In genomic region chr16:23232691-23233090, GRCm38 (mm10) we compare ENCODE assay signal across 14 mouse cellular contexts. TPM values are rescaled to one million over a fixed set of nuclear protein-coding genes. Genes with fewer than 3 reads are reported as not detected.
DNase-seq lines count a peak whose midpoint lies in the region; ATAC-seq and TF ChIP-seq lines count a peak whose summit lies in the region.
"Had no signal": no experiment of that assay in that cellular context is flagged by ENCODE, and none has a peak within 500 bp of the region (broad histone marks: within the 10 kb centered on the region; RNA-seq: fewer than 3 reads in every experiment).

No protein-coding gene starts in this region.

- H3K4me3 ChIP-seq in kidney, embryonic 15.5 days (replicated peaks): no peak overlapping the region
- H3K4me3 ChIP-seq in kidney, embryonic 14.5 days (ENCODE audit: low read length): no peak overlapping the region
- H3K4me3 ChIP-seq in CH12.LX (replicated peaks in 1 of 3; ENCODE audit: low read depth in 2 of 3, low read length in 2 of 3, poor library complexity in 1 of 3): no peak overlapping the region
- H3K4me3 ChIP-seq: embryonic facial prominence, embryonic 12.5 days; liver, embryonic 15.5 days had no signal

- WGBS in kidney, embryonic 15.5 days: 42% methylated on average over 7 of the region's 7 CpGs
- WGBS in kidney, embryonic 14.5 days: 43% methylated on average over 7 of the region's 7 CpGs

- dilution Hi-C loops in CH12.LX (cut with MboI; ENCODE audit: extremely low pct_ligation_motif_present, extremely low pct_unique_long_range_greater_than_20kb, low sequenced_read_pairs): no loop called here

- peak overlapping the region; percentile 37; the same call in 1 of the 2 replicates for H3K27ac ChIP-seq in kidney, embryonic 15.5 days
- no peak overlapping the region for H3K27ac ChIP-seq in kidney, embryonic 14.5 days (ENCODE audit: low read depth, low read length)
- no peak overlapping the region for H3K27ac ChIP-seq in CH12.LX (ENCODE audit: insufficient read depth, low read depth)
- H3K27ac ChIP-seq: embryonic facial prominence, embryonic 12.5 days; liver, embryonic 15.5 days had no signal

- no peaks in the 10 kb centered on the region for H3K27me3 ChIP-seq in kidney, embryonic 15.5 days
- H3K27me3 ChIP-seq in kidney, embryonic 14.5 days (ENCODE audit: control insufficient read depth, insufficient read depth, low read length): no peaks in the 10 kb centered on the region
- no peaks in the 10 kb centered on the region for H3K27me3 ChIP-seq in CH12.LX (replicated peaks)
- H3K27me3 ChIP-seq: embryonic facial prominence, embryonic 12.5 days had no signal

- TF ChIP-seq POLR2A in CH12.LX (IDR thresholded peaks at IDR 0.05; ENCODE audit: low read depth, low read length): no peak

- H3K9ac ChIP-seq in kidney, embryonic 15.5 days: no peak overlapping the region
- no peak overlapping the region for H3K9ac ChIP-seq in kidney, embryonic 14.5 days (ENCODE audit: low read depth, low read length)
- no peak overlapping the region for H3K9ac ChIP-seq in CH12.LX (ENCODE audit: insufficient read depth, low read depth)
- H3K9ac ChIP-seq: embryonic facial prominence, embryonic 12.5 days; liver, embryonic 15.5 days had no signal

- TF ChIP-seq CTCF in CH12.LX (conservative IDR thresholded peaks at IDR 0.05 in 1 of 2, IDR thresholded peaks at IDR 0.05 in 1 of 2; ENCODE audit: low read depth in 2 of 2, low read length in 2 of 2): no peak

- H3K36me3 ChIP-seq in kidney, embryonic 15.5 days: no peaks in the 10 kb centered on the region
- H3K36me3 ChIP-seq in kidney, embryonic 14.5 days (ENCODE audit: control insufficient read depth, insufficient read depth, low read length): no peaks in the 10 kb centered on the region
- peaks cover 0 to 30% of the 10 kb centered on the region in 2 experiments for H3K36me3 ChIP-seq in CH12.LX (replicated peaks in 1 of 2; ENCODE audit: control insufficient read depth in 1 of 2, insufficient read depth in 1 of 2, low read length in 1 of 2)
- H3K36me3 ChIP-seq: liver, embryonic 15.5 days had no signal

- no peak for DNase-seq in CH12.LX (ENCODE audit: extremely low read depth)
- peak; percentile 67 for DNase-seq in adrenal gland, postnatal 14 days
- peak; percentile 55 for DNase-seq in lung, postnatal 10 days
- no peak for DNase-seq in right cerebral cortex, adult 18-20 months
- DNase-seq: cerebellum, adult 9-10 months; kidney, postnatal 10 days; retina, postnatal 1 day had no signal

- TF ChIP-seq RAD21 in CH12.LX (IDR thresholded peaks at IDR 0.05; ENCODE audit: low read depth, low read length): no peak

- in situ Hi-C loops in CH12.LX (cut with MboI; ENCODE audit: low pct_ligation_motif_present, low pct_unique_long_range_greater_than_20kb, low sequenced_read_pairs): no loop called here

- no peaks in the 10 kb centered on the region for H3K9me3 ChIP-seq in kidney, embryonic 15.5 days (replicated peaks)
- H3K9me3 ChIP-seq in kidney, embryonic 14.5 days (ENCODE audit: control insufficient read depth, low read length): no peaks in the 10 kb centered on the region
- H3K9me3 ChIP-seq in CH12.LX (replicated peaks; ENCODE audit: low read length): no peaks in the 10 kb centered on the region
- H3K9me3 ChIP-seq: embryonic facial prominence, embryonic 12.5 days; liver, embryonic 15.5 days had no signal

- H3K79me2 ChIP-seq in CH12.LX (replicated peaks; ENCODE audit: control insufficient read depth, extremely low read depth, insufficient read depth, poor library complexity, severe bottlenecking): no peaks in the 10 kb centered on the region

- TF ChIP-seq EP300 in CH12.LX (IDR thresholded peaks at IDR 0.05; ENCODE audit: low read length): peak; percentile 76

- H3K4me1 ChIP-seq in kidney, embryonic 15.5 days: peaks cover 68% of the 10 kb centered on the region
- H3K4me1 ChIP-seq in kidney, embryonic 14.5 days (ENCODE audit: control insufficient read depth, insufficient read depth, low read length): peaks cover 58% of the 10 kb centered on the region
- H3K4me1 ChIP-seq in CH12.LX (ENCODE audit: control insufficient read depth in 1 of 2, insufficient read depth in 2 of 2): peaks cover 25 to 83% of the 10 kb centered on the region in 2 experiments

- ATAC-seq in kidney, embryonic 15.5 days (replicated peaks; ENCODE audit: low FRiP score): no peak
- no peak for ATAC-seq in kidney, embryonic 14.5 days (ENCODE audit: low FRiP score, low TSS enrichment)
- no peak for ATAC-seq in megakaryocyte, adult 5-6 weeks (ENCODE audit: poor library complexity, severe bottlenecking)
- ATAC-seq: forebrain, embryonic 14.5 days had no signal

- no peak overlapping the region for H3K4me2 ChIP-seq in kidney, embryonic 15.5 days
- no peak overlapping the region for H3K4me2 ChIP-seq in kidney, embryonic 14.5 days (replicated peaks; ENCODE audit: low read depth, low read length)
- peak overlapping the region; percentile 1; the same call in 1 of the 2 replicates for H3K4me2 ChIP-seq in CH12.LX (ENCODE audit: insufficient read depth, low read depth, poor library complexity, severe bottlenecking)
- H3K4me2 ChIP-seq: embryonic facial prominence, embryonic 12.5 days; liver, embryonic 15.5 days had no signal

TF ChIP-seq in CH12.LX, 34 proteins besides CTCF, POLR2A, EP300 and RAD21:
- TF ChIP-seq MXI1 (IDR thresholded peaks at IDR 0.05; ENCODE audit: low read depth, low read length) (0 out of 2 replicates have a peak, but pooled peaks have one; percentile 37), ELF1 (IDR thresholded peaks at IDR 0.05; ENCODE audit: low read depth, low read length) (no peak), ZNF384 (IDR thresholded peaks at IDR 0.05; ENCODE audit: low read depth, low read length) (no peak), NRF1 (IDR thresholded peaks at IDR 0.05; ENCODE audit: low read depth, low read length) (no peak), MYC (IDR thresholded peaks at IDR 0.05; ENCODE audit: low read depth, low read length) (no peak), PAX5 (IDR thresholded peaks at IDR 0.05; ENCODE audit: low read length) (no peak)

RNA-seq across cellular contexts. Expression of gene St6gal1, which starts 8.2 kb away (rescaled TPM):
- polyA plus RNA-seq in kidney, embryonic 15.5 days (2015; fragmentation: Nextera tagmentation; extraction: Ambion mirVana): 22.6 and 25.5 TPM in 2 replicates
- polyA plus RNA-seq in kidney, embryonic 14.5 days (2014; fragmentation: Nextera tagmentation; extraction: Ambion mirVana): 32.5 and 36.7 TPM in 2 replicates
- total RNA-seq in CH12.LX (2012; rRNA removed): 60.6 and 64.5 TPM in 2 replicates
- 56.8 and 67.8 TPM in 2 replicates for total RNA-seq in CH12.LX (2014; rRNA removed)
- 156 and 168 TPM in 2 replicates for polyA plus RNA-seq in CH12.LX (2012; ENCODE audit: insufficient read length, low read depth)
- 42.8 and 43.6 TPM in 2 replicates for total RNA-seq in adrenal gland, postnatal 14 days (2021)
- 2.4 and 2.8 TPM in 2 replicates for total RNA-seq in megakaryocyte, adult 5-6 weeks (2015)
- 2.3 and 3.3 TPM in 2 replicates for total RNA-seq in megakaryocyte, adult 5-6 weeks (2017)
- total RNA-seq: MEL had no signal

Comparison
In these comparisons a context has a peak if more than half of its experiments do, and no peak if none do; other contexts are left out.
1. DNase-seq: peak in adrenal gland, postnatal 14 days (single experiment) and lung, postnatal 10 days (single experiment); none in CH12.LX (single experiment) and right cerebral cortex, adult 18-20 months (single experiment).
2. RNA of gene St6gal1, which starts 8.2 kb away (total RNA-seq): 56.8 to 67.8 TPM in CH12.LX and 42.8 to 43.6 TPM in adrenal gland, postnatal 14 days; 2.3 to 3.3 TPM in megakaryocyte, adult 5-6 weeks; every median in the first group is over 10 times any median in the second.